Mouse (Mus musculus): ENCODE results near the gene Trit1. TPM values are rescaled to one million over a fixed set of nuclear protein-coding genes. Genes with fewer than 3 reads are reported as not detected.
"Not testable (repeated sequence)": the region's sequence is repeated elsewhere in the genome, so short reads cannot be mapped to it uniquely, and the experiment has no call there.

Trit1 gene
- polyA plus RNA-seq, 1 experiment from 2014 or later, result 17.8 TPM

DNA sequence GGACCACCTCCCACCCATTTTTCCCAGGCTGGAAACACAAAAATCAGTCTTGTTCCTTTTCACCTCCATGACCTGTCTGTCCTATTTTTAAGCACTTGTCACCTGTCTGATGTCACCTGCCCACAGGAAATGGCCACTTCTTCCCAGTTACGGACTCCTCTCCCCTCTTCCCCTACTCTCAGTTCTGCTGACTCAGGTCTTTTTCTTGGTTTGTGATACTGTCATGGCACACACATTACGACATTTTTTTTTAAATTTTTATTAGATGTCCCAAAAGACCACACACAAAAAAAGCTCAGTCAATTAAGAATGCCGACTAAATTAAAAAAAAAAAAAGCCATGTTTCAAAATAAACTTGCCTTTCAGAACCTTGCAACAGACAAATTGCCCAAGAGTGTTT lies 33.9 kb upstream of the Trit1 start:
- no peak overlapping the region for H3K9ac ChIP-seq
- peaks cover 25% of the 10 kb centered on the region for H3K27me3 ChIP-seq
- no peak overlapping the region for H3K27ac ChIP-seq
- no peak overlapping the region for H3K4me2 ChIP-seq
- ATAC-seq (replicated peaks; ENCODE audit: low FRiP score), result no peak
- WGBS, result 67% methylated on average over 3 of the region's 3 CpGs
- H3K4me1 ChIP-seq, result peaks cover 22% of the 10 kb centered on the region
- no peaks in the 10 kb centered on the region for H3K9me3 ChIP-seq (replicated peaks)
- no peak overlapping the region for H3K4me3 ChIP-seq (replicated peaks)
- no peaks in the 10 kb centered on the region for H3K36me3 ChIP-seq

- H3K4me1 ChIP-seq, result peaks cover 22% of the 10 kb centered on the region
- peak overlapping the region; percentile 49 for H3K4me2 ChIP-seq
- H3K36me3 ChIP-seq, result no peaks in the 10 kb centered on the region
- H3K27me3 ChIP-seq, result peaks cover 25% of the 10 kb centered on the region
- ATAC-seq (replicated peaks; ENCODE audit: low FRiP score), result no peak
- no peak overlapping the region; the same call in 1 of the 2 replicates for H3K9ac ChIP-seq
- H3K9me3 ChIP-seq (replicated peaks), result no peaks in the 10 kb centered on the region
- H3K27ac ChIP-seq, result no peak overlapping the region
- peak overlapping the region; percentile 11 for H3K4me3 ChIP-seq (replicated peaks)
- WGBS, result 29% methylated on average over 17 of the region's 17 CpGs
These were observed 32.7 kb upstream of the Trit1 start for GRCm38 (mm10) chr4:122983486-122984261.

GRCm38 (mm10) chr4:122985110-122985509 lies 31.3 kb upstream of the Trit1 start:
- H3K27me3 ChIP-seq, result peaks cover 25% of the 10 kb centered on the region

GRCm38 (mm10) chr4:122987421-122987820 lies 29.0 kb upstream of the Trit1 start:
- Histone ChIP-seq H3K9me3 (replicated peaks) (no peaks in the 10 kb centered on the region), H3K9ac (no peak overlapping the region), H3K36me3 (no peaks in the 10 kb centered on the region), H3K27me3 (peaks cover 20% of the 10 kb centered on the region), H3K4me1 (peaks cover 6% of the 10 kb centered on the region; the same call in 1 of the 2 replicates), H3K27ac (no peak overlapping the region), H3K4me3 (replicated peaks) (no peak overlapping the region), H3K4me2 (no peak overlapping the region)
- 75% methylated on average over 4 of the region's 4 CpGs for WGBS
- no peak for ATAC-seq (replicated peaks; ENCODE audit: low FRiP score)

More at GRCm38 (mm10) chr4:122985110-122985509, 31.3 kb upstream of the Trit1 start:
- no peak overlapping the region for H3K4me3 ChIP-seq (replicated peaks)
- H3K36me3 ChIP-seq, result no peaks in the 10 kb centered on the region
- no peak overlapping the region for H3K9ac ChIP-seq
- peaks cover 22% of the 10 kb centered on the region for H3K4me1 ChIP-seq
- 29% methylated on average over 8 of the region's 8 CpGs for WGBS
- ATAC-seq (replicated peaks; ENCODE audit: low FRiP score), result peak; percentile 85
- no peak overlapping the region for H3K27ac ChIP-seq
- no peak overlapping the region for H3K4me2 ChIP-seq
- no peaks in the 10 kb centered on the region for H3K9me3 ChIP-seq (replicated peaks)

- H3K36me3 ChIP-seq; H3K9ac ChIP-seq; H3K27ac ChIP-seq; H3K9me3 ChIP-seq (replicated peaks); H3K4me3 ChIP-seq (replicated peaks); ATAC-seq (replicated peaks; ENCODE audit: low FRiP score); H3K4me1 ChIP-seq; H3K4me2 ChIP-seq: not testable (repeated sequence)
- H3K27me3 ChIP-seq, result peaks cover 18% of the 10 kb centered on the region
- WGBS, result 71% methylated on average over 3 of the region's 3 CpGs
These were observed 28.4 kb upstream of the Trit1 start for GRCm38 (mm10) chr4:122988004-122988403.

DNA sequence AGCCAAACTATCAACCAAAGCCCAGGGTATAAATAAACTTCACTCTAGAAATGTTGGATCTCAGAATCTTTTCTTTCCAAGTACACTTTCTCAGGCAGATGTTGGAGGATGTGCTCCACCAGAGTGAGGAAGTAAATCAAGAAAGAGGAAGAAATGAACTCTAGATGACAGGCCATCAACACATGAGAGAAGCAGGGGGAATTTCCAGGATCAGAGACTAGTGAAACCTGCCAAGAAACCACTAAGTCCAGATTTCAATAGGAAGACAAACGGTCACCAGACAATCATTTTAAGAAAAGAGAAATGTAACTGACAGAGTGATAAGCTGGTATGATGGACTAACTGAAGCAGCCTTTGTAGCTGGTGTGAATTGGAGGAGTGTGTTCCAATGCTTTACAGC lies 25.2 kb upstream of the Trit1 start:
- no peak overlapping the region for H3K4me3 ChIP-seq (replicated peaks)
- no peak overlapping the region for H3K9ac ChIP-seq
- no peaks in the 10 kb centered on the region for H3K36me3 ChIP-seq
- 77% methylated on average over 1 of the region's 1 CpGs for whole genome bisulfite sequencing
- H3K9me3 ChIP-seq (replicated peaks), result no peaks in the 10 kb centered on the region
- no peak for ATAC-seq (replicated peaks; ENCODE audit: low FRiP score)
- H3K27me3 ChIP-seq, result 0 out of 2 replicates have a peak, but pooled peaks cover 3% of the 10 kb centered on the region
- no peak overlapping the region for H3K27ac ChIP-seq
- H3K4me1 ChIP-seq, result peaks cover 4% of the 10 kb centered on the region
- H3K4me2 ChIP-seq, result no peak overlapping the region

DNA sequence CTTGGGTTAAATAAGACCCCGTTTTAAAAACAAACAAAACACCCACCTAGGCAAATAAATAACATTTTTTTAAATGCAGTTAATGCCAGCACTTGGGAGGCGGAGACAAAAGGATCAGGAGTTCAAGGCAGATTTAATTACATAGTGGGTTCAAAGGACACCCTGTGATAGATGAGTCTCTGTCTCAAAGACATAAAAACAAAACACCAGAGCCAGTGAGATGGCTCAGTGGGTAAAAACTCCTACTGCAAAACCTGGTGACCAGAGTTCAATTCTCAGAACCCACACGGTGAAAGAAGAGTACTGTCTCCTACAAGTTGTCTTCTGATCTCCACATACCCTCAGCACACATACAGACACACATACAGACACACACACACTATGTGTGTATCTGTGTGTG lies 24.1 kb upstream of the Trit1 start:
- Histone ChIP-seq H3K4me3 (replicated peaks) (no peak overlapping the region), H3K4me1 (peaks cover 14% of the 10 kb centered on the region)
- 36% methylated on average over 3 of the region's 3 CpGs for WGBS

GRCm38 (mm10) chr4:122995404-122996220 lies 20.8 kb upstream of the Trit1 start, which contains the start of gene Mycl:
Gene Mycl (plus strand): TSS chr4:122995652.
- Histone ChIP-seq H3K4me2 (peak within 1 kb of the TSS; percentile 99), H3K36me3 (no peaks in the 10 kb centered on the region), H3K9ac (peak within 1 kb of the TSS; percentile 66), H3K9me3 (replicated peaks) (no peaks in the 10 kb centered on the region), H3K4me1 (peaks cover 38% of the 10 kb centered on the region), H3K4me3 (replicated peaks) (peak within 1 kb of the TSS; percentile 64), H3K27ac (peak within 1 kb of the TSS; percentile 75), H3K27me3 (peaks cover 38% of the 10 kb centered on the region)
- peak; percentile 77 for ATAC-seq (replicated peaks; ENCODE audit: low FRiP score)
- 1% methylated on average over 57 of the region's 69 CpGs for WGBS

More for the DNA sequence above, 24.1 kb upstream of the Trit1 start:
- Histone ChIP-seq H3K4me2 (no peak overlapping the region), H3K9me3 (replicated peaks) (no peaks in the 10 kb centered on the region), H3K27ac (no peak overlapping the region), H3K36me3 (no peaks in the 10 kb centered on the region), H3K27me3 (peaks cover 10% of the 10 kb centered on the region), H3K9ac (no peak overlapping the region)
- ATAC-seq (replicated peaks; ENCODE audit: low FRiP score), result no peak

DNA sequence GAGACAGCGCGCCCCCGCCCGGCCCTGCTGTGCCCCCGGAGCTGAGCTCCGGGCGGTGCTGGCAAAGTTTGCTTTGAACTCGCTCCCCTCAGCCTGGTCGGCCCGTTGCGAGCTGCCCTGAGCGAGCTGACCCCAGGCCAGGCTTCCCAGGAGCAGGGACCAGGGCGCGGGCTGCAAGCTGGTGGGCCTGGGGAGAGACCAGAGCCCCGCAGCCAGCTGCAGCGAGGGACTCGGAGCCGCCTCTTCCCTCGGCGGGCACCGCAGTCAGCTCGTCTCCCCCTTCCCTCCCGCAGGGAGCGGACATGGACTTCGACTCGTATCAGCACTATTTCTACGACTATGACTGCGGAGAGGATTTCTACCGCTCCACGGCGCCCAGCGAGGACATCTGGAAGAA lies 20.2 kb upstream of the Trit1 start:
- Histone ChIP-seq H3K36me3 (peaks cover 1% of the 10 kb centered on the region; the same call in 1 of the 2 replicates), H3K9me3 (replicated peaks) (no peaks in the 10 kb centered on the region), H3K27me3 (peaks cover 38% of the 10 kb centered on the region), H3K4me3 (replicated peaks) (peak overlapping the region; percentile 64), H3K27ac (peak overlapping the region; percentile 75), H3K9ac (peak overlapping the region; percentile 66), H3K4me2 (peak overlapping the region; percentile 99), H3K4me1 (peaks cover 38% of the 10 kb centered on the region)
- ATAC-seq (replicated peaks; ENCODE audit: low FRiP score), result no peak; the same call in 1 of the 2 replicates
- 1% methylated on average over 32 of the region's 32 CpGs for WGBS

- Histone ChIP-seq H3K27ac (peak overlapping the region; percentile 75), H3K27me3 (peaks cover 41% of the 10 kb centered on the region), H3K36me3 (peaks cover 7% of the 10 kb centered on the region; the same call in 1 of the 2 replicates), H3K4me2 (peak overlapping the region; percentile 99), H3K4me1 (peaks cover 38% of the 10 kb centered on the region), H3K9ac (peak overlapping the region; percentile 66), H3K4me3 (replicated peaks) (peak overlapping the region; percentile 64), H3K9me3 (replicated peaks) (no peaks in the 10 kb centered on the region)
- WGBS, result 0% methylated on average over 47 of the region's 47 CpGs
- ATAC-seq (replicated peaks; ENCODE audit: low FRiP score), result peak; percentile 31
These were observed 19.6 kb upstream of the Trit1 start for GRCm38 (mm10) chr4:122996618-122997381.

DNA sequence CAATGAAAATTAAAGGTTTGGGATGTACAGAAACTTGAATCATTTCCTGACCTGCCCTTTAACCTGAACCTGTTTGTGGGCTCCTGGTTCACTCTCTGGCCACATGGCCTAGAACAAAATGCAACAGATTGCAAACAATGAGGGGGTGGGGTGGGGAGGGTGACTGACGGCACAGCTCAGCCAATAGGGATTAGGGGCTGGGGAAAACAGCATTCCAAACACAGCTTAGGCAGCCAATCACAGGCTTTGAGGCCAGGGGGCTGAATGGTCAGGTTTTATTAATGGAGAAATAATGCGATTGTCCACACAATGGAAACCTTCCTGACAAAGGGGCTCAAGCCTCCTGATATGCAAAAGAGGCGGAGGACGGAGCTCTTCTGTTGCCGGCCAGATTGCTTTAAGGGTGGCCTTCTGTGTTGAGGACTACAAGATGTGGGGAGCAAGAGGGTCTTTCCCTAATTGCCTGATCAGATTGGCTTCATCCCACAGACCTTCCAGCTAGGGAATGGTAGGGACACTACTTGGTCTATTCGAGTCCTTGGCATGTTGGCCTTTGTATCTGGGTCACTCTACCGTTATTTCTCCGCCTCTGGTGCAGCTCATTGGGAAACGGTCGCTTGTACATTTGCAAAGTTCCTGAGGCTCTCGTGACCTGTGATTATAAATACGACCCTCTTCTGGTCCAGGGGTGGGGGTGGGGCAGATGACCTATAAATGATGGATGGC lies 17.7 kb upstream of the Trit1 start:
- ATAC-seq (replicated peaks; ENCODE audit: low FRiP score), result no peak; the same call in 1 of the 2 replicates
- H3K27me3 ChIP-seq, result peaks cover 42% of the 10 kb centered on the region

More for the DNA sequence above, 17.7 kb upstream of the Trit1 start:
- Histone ChIP-seq H3K36me3 (peaks cover 7% of the 10 kb centered on the region; the same call in 1 of the 2 replicates), H3K4me1 (peaks cover 38% of the 10 kb centered on the region), H3K4me2 (peak overlapping the region; percentile 99), H3K27ac (no peak overlapping the region), H3K4me3 (replicated peaks) (peak overlapping the region; percentile 23; the same call in 1 of the 2 replicates), H3K9me3 (replicated peaks) (no peaks in the 10 kb centered on the region), H3K9ac (no peak overlapping the region)
- WGBS, result 16% methylated on average over 12 of the region's 12 CpGs

All from kidney, embryonic 15.5 days (tissue).